8 mouse cellular contexts compared by ENCODE assay signal in the genomic region with DNA sequence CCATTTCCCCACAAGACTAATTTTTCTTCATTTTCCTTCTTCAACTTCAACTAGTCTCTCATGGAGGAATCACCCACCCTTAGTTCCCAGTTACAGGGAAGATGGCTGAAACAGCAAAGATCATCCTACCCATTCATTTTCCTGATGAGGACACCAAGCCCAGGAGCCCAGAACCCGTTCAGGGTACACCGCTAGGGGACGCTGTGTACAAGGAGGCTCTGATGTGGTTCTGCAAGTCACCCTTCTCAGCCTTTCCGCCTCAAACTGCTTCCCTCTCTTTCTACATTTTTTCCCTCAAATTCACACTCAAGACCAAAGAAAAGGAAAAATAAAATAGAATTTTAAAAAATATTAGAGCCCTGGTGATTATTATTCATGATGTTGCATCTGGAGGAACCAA. TPM values are rescaled to one million over a fixed set of nuclear protein-coding genes. Genes with fewer than 3 reads are reported as not detected.
A peak's percentile ranks its signal among the peaks of the same experiment; 100 is the strongest.
DNase-seq lines count a peak whose midpoint lies in the region; ATAC-seq lines count a peak whose summit lies in the region.

No protein-coding gene starts in this region.

- 0 out of 2 replicates have a peak, but pooled peaks cover 2% of the 10 kb centered on the region for H3K27me3 ChIP-seq in hindbrain, embryonic 16.5 days (replicated peaks; ENCODE audit: control insufficient read depth, insufficient read depth, low read length)

- H3K4me1 ChIP-seq in hindbrain, embryonic 16.5 days (ENCODE audit: control insufficient read depth, insufficient read depth, low read depth, low read length), result peaks cover 7% of the 10 kb centered on the region

- H3K36me3 ChIP-seq in hindbrain, embryonic 16.5 days (ENCODE audit: control insufficient read depth, insufficient read depth, low read length), result no peaks in the 10 kb centered on the region

- no peaks in the 10 kb centered on the region for H3K9me3 ChIP-seq in hindbrain, embryonic 16.5 days (ENCODE audit: control insufficient read depth, low read length)

- H3K4me3 ChIP-seq in hindbrain, embryonic 16.5 days (ENCODE audit: low read length), result peak overlapping the region; percentile 66

- 5% methylated on average over 4 of the region's 4 CpGs for WGBS in hindbrain, embryonic 16.5 days

- peak; percentile 91 for DNase-seq in R1 (ENCODE audit: low read depth, low spot score)
- DNase-seq in cerebellum, postnatal 14 days, result peak; percentile 64 to 79
- DNase-seq in gastrocnemius, adult 8-10 months (ENCODE audit: low spot score in 2 of 2), result peak; percentile 69 to 72
- peak; percentile 30 to 55 for DNase-seq in left cerebral cortex, postnatal 14 days (ENCODE audit: low spot score in 2 of 2)
- DNase-seq in skeletal muscle tissue, adult 2 months (ENCODE audit: low read depth, low spot score), result peak; percentile 78

- intact Hi-C loops in left cerebral cortex, postnatal 14 days (cut with DNase I), result loop anchor here (5.0 to 10.0 kb wide), 2 partner anchors 195 to 287 kb away; no protein-coding TSS in a partner anchor

- H3K9ac ChIP-seq in hindbrain, embryonic 16.5 days (ENCODE audit: low read depth, low read length), result no peak overlapping the region

- no peak overlapping the region for H3K27ac ChIP-seq in hindbrain, embryonic 16.5 days (ENCODE audit: low read depth, low read length)

- H3K4me2 ChIP-seq in hindbrain, embryonic 16.5 days (ENCODE audit: low read length), result peak overlapping the region; percentile 89

- ATAC-seq in hindbrain, embryonic 16.5 days, result no peak
- ATAC-seq in megakaryocyte-erythroid progenitor cell, adult 5-6 weeks (replicated peaks; ENCODE audit: low FRiP score, low TSS enrichment, poor library complexity, severe bottlenecking), result 0 out of 2 replicates have a peak, but pooled peaks have one; percentile 47
- ATAC-seq in inflammation-experienced regulatory T-cells, adult 6 months, result no peak

RNA-seq across cellular contexts. Expression of a gene that starts 1.9 kb away (rescaled TPM):
- 1 to 10 TPM; 4.4 to 9.5 (median 8.5) TPM for total RNA-seq in gastrocnemius, adult 8-10 months (2022)
- polyA plus RNA-seq in hindbrain, embryonic 16.5 days (2015; fragmentation: Nextera tagmentation; extraction: Ambion mirVana), result 20.9 and 25.1 TPM in 2 replicates
- total RNA-seq in left cerebral cortex, postnatal 14 days (2021), result 10 to 100 TPM; 15.5 to 16.5 TPM
- 0.13 TPM in 1 of 2 replicates, not detected in the other for total RNA-seq in megakaryocyte-erythroid progenitor cell, adult 5-6 weeks (2014; fragmentation: Nextera tagmentation)
- not detected in 2 replicates for total RNA-seq in megakaryocyte-erythroid progenitor cell, adult 5-6 weeks (2017)
- polyA plus RNA-seq in inflammation-experienced regulatory T-cells, adult 6 months (2017; shearing (Covaris generic)), result not detected

Comparison
In these comparisons a context has a peak if more than half of its experiments do, and no peak if none do; other contexts are left out.
1. RNA of a gene that starts 1.9 kb away (total RNA-seq): 15.5 to 16.5 TPM in left cerebral cortex, postnatal 14 days and 4.4 to 9.5 TPM in gastrocnemius, adult 8-10 months; 0.13 TPM in megakaryocyte-erythroid progenitor cell, adult 5-6 weeks; every median in the first group is over 4 times any median in the second.
2. Peak in every context shown above with its lines, with median percentiles within 50 percentile points of each other: DNase-seq.